Mouse (Mus musculus): ENCODE results near the gene Rnf216.

DNA sequence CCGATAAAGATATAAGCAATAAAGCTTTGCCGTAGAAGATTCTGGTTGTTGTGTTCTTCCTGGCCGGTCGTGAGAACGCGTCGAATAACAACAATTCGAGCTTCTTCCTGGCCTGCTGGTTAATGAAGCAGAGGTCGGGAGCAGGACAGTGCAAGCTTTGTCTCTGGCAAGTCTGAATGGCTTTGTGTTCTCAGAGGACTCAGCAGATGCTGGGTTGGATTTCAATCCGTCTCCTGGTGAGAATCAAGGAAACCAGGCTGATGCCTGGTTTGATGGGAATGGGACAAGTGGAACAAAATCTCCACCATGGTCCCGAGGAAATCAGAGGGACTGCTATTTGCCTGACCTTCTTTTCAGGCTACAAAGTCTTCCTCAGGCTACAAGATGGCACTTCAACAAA is 103.4 kb downstream of the Rnf216 start:
- TF ChIP-seq CTCF (IDR thresholded peaks at IDR 0.05; ENCODE audit: borderline replicate concordance, insufficient read depth, low read depth, low read length), result no peak
- no peak for TF ChIP-seq POLR2A (IDR thresholded peaks at IDR 0.05; ENCODE audit: borderline replicate concordance, insufficient read depth, low read length)

Data from cerebellum, adult 2 months (tissue).